Mouse (Mus musculus): Measurements from ENCODE around the gene 1700029P11Rik. TPM values are rescaled to one million over a fixed set of nuclear protein-coding genes. Genes with fewer than 3 reads are reported as not detected.

Gene 1700029P11Rik
- polyA plus RNA-seq, 2 experiments from 2014 or later, result not detected

GRCm38 (mm10) chr15:82015392-82016100 lies 35.2 kb downstream of the 1700029P11Rik start:
- no peak for ATAC-seq

DNA sequence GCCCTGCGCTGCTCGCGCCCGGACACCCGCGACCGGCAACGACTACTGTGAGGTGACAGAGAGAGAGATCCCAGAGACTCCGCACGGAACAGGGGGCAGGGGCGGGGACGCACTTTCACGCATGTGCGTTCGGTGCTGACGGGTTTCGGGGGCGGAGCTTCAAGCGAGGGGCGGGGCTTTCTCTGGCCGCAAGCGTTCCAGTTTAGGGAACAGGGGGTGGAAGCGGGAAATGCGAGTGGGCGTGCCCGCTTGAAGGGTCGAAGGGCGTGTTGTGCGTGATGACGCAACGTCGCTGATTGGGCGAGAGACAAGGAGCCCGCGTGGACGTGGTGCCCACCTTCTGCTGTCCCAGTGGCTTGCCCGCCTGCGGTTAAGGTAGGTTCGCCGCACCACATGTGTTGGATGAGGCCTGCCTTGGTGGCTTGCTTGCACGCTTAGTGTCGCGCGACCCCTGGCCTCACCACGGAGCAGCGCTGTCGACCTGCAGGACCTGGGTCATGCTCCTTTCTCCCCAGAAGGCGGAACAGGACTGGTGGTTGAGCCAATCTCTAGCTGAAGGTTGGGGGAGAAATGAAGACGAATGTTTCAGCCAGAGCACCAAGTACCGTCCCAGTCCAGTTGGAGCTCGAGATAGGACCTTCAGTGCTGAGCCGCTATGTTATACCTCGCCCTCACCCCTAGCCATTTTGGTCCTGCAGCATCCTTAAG lies 35.9 kb downstream of the 1700029P11Rik start:
- ATAC-seq, result peak; percentile 88

DNA sequence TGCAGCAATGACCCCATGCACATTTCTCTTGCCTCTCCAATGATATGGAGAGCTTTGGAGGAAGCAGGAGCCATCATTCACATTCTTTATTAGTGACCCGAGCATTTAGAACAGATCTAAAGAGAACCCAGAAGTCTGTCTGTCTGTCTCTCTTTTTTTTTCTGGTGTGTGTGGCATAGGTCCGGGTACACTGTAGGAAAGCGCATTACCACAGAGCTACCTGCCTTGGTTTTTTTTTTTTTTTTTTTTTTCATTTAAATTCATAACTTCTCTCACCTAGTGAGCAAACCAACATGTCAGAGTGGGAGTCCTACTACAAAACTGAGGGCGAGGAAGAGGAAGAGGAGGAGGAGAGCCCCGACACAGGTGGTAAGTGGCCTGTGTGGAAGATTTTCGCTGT lies 36.5 kb downstream of the 1700029P11Rik start:
- ATAC-seq, result no peak

GRCm38 (mm10) chr15:82017461-82017860 lies 37.1 kb downstream of the 1700029P11Rik start:
- ATAC-seq, result no peak

DNA sequence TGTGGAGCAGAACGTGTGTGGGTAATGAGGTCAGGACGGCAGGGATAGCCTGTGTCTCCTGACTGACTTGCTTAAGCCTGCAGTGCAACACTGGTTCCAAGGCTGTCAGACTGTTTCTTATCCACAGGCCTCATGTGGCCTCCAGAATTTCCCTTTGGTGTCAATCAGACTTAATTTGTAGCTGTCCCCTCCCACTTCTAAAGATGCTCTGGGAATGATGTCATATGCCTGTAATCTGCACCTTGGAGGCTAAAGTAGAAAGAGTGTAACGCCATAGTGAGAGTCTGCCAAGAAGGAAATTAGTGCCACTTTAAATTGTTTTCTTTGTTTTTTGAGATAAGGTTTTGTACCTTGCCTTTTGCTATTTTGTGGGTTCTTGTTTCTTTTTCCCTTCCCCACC lies 38.9 kb downstream of the 1700029P11Rik start:
- no peak for ATAC-seq

DNA sequence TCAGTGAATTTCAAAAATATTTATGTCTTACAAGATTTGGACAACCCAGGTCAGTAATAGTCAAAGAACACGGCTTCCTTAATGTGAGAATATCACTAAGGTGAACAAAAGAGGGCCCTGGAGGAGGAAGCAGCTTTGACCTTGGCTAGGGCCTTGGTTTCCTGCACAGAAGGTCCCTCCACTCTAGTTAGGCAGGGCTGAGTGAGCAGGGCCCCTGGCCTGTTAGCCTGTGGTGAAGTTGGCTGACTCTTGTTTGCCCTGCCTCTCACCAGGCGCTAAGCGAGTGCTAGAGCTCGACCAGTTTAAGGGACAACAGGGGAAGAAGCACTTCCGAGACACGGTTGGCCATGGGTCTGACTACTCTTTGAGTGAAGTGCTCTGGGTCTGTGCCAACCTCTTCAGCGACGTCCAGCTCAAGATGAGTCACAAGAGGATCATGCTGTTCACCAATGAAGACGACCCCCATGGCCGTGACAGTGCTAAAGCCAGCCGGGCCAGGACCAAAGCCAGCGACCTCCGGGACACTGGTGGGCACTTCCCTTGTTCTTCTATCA lies 42.3 kb downstream of the 1700029P11Rik start:
- ATAC-seq, result no peak

- ATAC-seq, result no peak
Observed at GRCm38 (mm10) chr15:82023965-82024635, 43.8 kb downstream of the 1700029P11Rik start.

GRCm38 (mm10) chr15:82027276-82027675 lies 46.9 kb downstream of the 1700029P11Rik start:
- no peak for ATAC-seq

GRCm38 (mm10) chr15:82027726-82028125 lies 47.4 kb downstream of the 1700029P11Rik start:
- ATAC-seq, result no peak

Other genes with a start within 250 kb of the 1700029P11Rik start
- 1 to 10 TPM; 5.2 to 7.1 TPM for gene Zc3h7b, start 235.5 kb upstream of the 1700029P11Rik start, polyA plus RNA-seq (2017; shearing (Covaris generic))
- 10 to 100 TPM; 39.7 to 56.1 TPM for gene Rangap1, start 235.0 kb upstream of the 1700029P11Rik start, polyA plus RNA-seq (2017; shearing (Covaris generic))
- 1 to 10 TPM; 5.2 to 7.3 TPM for gene Tef, start 178.1 kb upstream of the 1700029P11Rik start, polyA plus RNA-seq (2017; shearing (Covaris generic))
- 10 to 100 TPM; 25.8 to 45.6 TPM for gene Tob2, start 121.7 kb upstream of the 1700029P11Rik start, polyA plus RNA-seq (2017; shearing (Covaris generic))
- gene Phf5a, start 108.6 kb upstream of the 1700029P11Rik start, polyA plus RNA-seq (2017; shearing (Covaris generic)), result 100 to 1,000 TPM in 1 of 2 experiments, 10 to 100 TPM in 1; 91.8 to 102 TPM
- gene Aco2, start 108.2 kb upstream of the 1700029P11Rik start, polyA plus RNA-seq (2017; shearing (Covaris generic)), result 100 to 1,000 TPM in 1 of 2 experiments, 10 to 100 TPM in 1; 84.4 to 105 TPM
- gene Polr3h, start 54.3 kb upstream of the 1700029P11Rik start, polyA plus RNA-seq (2017; shearing (Covaris generic)), result 10 to 100 TPM; 21.1 to 31.2 TPM
- not detected for gene Csdc2, start 43.8 kb upstream of the 1700029P11Rik start, polyA plus RNA-seq (2017; shearing (Covaris generic))
- 10 to 100 TPM; 22.5 to 24.6 TPM for gene Pmm1, start 19.6 kb upstream of the 1700029P11Rik start, polyA plus RNA-seq (2017; shearing (Covaris generic))
- 10 to 100 TPM; 50.9 to 58.1 TPM for gene Xrcc6, start 7.3 kb downstream of the 1700029P11Rik start, polyA plus RNA-seq (2017; shearing (Covaris generic))
- 10 to 100 TPM; 10.1 to 16.2 TPM for gene Desi1, start 53.3 kb downstream of the 1700029P11Rik start, polyA plus RNA-seq (2017; shearing (Covaris generic))
- 100 to 1,000 TPM; 170 to 212 TPM for gene Snu13, start 67.1 kb downstream of the 1700029P11Rik start, polyA plus RNA-seq (2017; shearing (Covaris generic))
- gene 4930407I10Rik, start 78.6 kb downstream of the 1700029P11Rik start, polyA plus RNA-seq (2017; shearing (Covaris generic)), result not detected
- not detected for gene Mei1, start 89.5 kb downstream of the 1700029P11Rik start, polyA plus RNA-seq (2017; shearing (Covaris generic))
- 10 to 100 TPM; 23.4 to 28.1 TPM for gene Ccdc134, start 147.4 kb downstream of the 1700029P11Rik start, polyA plus RNA-seq (2017; shearing (Covaris generic))
- 10 to 100 TPM; 32.6 to 51.4 TPM for gene Srebf2, start 166.6 kb downstream of the 1700029P11Rik start, polyA plus RNA-seq (2017; shearing (Covaris generic))
- not detected for gene Shisa8, start 232.3 kb downstream of the 1700029P11Rik start, polyA plus RNA-seq (2017; shearing (Covaris generic))
- gene Tnfrsf13c, start 243.8 kb downstream of the 1700029P11Rik start, polyA plus RNA-seq (2017; shearing (Covaris generic)), result 10 to 100 TPM in 1 of 2 experiments, 1 to 10 TPM in 1; 2.5 to 10.9 TPM

Measured in activated CD4-positive, CD25-positive, alpha-beta regulatory T cell, adult 4 months (primary cell).